Mouse (Mus musculus) mesoderm, embryonic 11.5 days (tissue): ENCODE results near the gene 4930442H23Rik.
"Not testable (repeated sequence)": the region's sequence is repeated elsewhere in the genome, so short reads cannot be mapped to it uniquely, and the experiment has no call there.

Experiments used
- DNase-seq: peaks from one replicate; pipeline ENCODE4 v3.0.0-alpha.2; 2012; ENCODE audit warnings: low read depth, low spot score

The 4930442H23Rik gene

DNA sequence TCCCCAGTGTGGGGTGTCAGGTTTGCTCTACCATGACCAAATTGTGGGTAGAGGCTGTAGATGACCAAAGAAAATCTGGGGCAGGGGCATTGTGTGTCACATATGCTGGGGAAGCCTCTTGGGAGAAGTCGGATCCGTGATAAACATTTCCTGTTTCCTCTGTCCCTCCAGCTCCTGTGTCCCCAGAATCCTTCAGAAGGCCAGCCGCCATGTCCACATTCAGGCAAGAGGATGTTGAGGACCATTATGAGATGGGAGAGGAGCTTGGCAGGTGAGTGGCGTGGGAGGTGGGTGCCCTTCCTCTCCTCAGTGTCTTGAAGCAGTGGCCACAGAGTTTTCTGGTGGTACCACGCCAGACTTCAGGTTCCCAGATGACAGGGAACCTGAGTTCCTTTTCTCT, at the start of gene 4930442H23Rik:
Gene 4930442H23Rik, minus strand, starts transcription at position 45 of the 400 bp plus-strand sequence.
- DNase-seq = no peak

DNA sequence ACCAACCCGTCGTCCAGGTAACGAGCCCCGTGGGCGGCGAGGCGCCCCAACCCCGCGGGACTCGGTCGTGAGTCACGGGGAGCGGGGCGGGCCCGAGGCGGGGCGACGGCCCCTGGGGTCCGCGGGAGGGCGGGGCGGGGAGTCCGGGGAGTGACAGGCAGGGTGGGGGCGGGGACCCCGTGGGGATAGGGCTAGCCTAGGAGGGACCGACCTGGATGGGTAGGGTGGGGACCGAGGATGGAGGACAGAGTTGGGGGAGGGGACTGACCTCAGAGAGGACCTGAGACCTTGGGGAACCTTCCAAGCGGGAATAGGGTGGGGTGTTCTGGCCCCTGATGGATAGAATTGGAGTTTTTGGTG, 49.6 kb upstream of the 4930442H23Rik start:
- DNase-seq = no peak

DNA sequence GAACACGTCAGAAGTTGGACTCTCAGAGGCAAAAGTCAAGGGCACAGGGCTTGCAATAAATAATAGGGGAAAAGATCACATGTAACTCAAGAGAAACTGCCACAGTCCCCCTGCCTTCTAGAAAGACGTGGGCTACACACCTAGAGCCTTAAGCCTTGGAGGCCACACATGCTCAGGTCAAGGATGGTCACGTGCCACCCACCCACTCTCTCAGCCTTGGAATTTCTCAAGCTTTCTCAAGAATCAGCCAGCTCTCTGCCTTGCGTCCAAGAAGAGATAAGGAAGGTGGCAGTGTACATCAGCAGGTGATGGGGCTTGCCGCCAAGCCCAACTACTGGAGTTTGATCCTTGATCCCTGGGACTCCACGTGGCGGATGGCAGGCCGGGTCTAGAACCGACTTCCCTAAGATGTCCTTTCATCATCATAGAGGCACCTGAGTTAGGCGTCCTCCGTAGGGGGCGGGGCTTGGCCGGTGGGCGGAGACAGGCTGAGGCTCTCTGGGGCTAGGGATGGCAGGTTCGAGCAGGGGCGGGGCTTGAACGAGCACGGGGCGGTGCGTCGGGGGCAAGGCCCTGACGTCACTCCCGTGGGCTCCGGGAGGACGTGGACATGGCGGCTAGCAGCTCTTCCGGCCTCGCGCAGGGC, 49.1 kb upstream of the 4930442H23Rik start, which contains the start of gene Zfr2:
Gene Zfr2, plus strand, starts transcription at position 576 of the 646 bp plus-strand sequence.
- DNase-seq = peak; percentile 85

DNA sequence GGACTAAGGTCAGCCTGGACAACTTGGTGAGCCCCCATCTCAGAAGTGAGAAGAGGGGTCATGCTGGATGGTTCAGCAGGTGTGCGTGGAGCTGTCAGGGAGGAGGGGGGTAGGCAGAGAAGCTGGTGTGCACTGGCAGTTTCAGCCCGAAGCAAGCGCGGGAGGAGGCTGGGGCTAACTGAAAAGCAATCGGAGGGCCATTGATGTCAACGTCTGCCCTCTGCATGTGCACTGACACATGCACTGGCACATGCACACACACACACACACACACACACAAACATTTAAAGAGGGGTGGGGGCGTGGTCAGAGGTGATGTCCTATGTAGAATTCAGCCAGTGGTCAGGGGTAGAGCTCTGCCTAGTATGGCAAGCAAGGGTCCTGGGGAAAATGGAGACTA, 47.8 kb upstream of the 4930442H23Rik start:
- DNase-seq = no peak

DNA sequence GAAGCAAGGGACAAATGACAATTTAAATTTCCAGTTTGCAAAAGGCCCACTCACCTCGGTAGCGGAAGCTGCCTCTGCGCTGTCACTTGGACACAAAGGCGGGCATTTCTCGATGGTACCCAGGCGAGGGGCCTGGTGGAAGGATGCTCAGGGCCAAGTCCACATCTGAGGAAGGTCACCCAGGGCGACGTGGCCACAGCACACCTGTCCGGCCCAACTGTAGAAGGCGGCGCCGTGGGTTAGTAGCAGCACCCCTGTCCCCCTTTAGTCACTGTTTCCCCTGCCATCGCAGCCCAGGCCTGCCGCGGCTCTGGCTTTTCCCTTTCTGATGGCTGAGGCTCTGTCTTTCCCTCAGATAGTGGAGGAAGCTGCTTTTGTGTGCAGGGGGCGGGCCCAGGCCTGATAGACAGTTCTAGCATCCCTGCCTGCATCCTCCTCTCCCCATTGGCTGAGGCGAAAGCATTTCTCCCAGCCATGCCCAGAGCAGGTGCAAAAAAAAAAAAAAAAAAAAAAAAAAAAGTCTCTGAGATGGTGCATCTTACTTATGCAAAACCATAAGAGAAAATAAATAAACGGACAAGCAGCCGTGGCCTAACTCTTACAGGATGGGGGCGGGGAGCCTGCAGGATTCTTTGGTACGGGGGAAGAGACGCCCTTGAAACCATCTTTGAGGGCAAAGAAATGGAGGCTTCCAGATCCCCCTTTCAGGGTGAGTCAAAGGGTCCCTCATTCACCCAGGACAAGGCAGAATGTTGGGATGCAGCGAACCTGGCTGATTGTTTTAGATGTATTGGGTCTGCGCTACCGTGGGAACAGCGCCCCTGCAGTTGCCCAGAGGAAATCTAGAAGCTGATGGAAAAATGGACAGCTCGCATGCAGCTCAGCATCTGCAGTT, 47.0 kb upstream of the 4930442H23Rik start, which contains the start of gene Atcay:
Gene Atcay, minus strand, starts transcription at position 396 of the 895 bp plus-strand sequence.
- peak; percentile 53 for DNase-seq

- no peak for DNase-seq
Observed at GRCm38 (mm10) chr10:81229735-81230437, 46.2 kb upstream of the 4930442H23Rik start.

DNA sequence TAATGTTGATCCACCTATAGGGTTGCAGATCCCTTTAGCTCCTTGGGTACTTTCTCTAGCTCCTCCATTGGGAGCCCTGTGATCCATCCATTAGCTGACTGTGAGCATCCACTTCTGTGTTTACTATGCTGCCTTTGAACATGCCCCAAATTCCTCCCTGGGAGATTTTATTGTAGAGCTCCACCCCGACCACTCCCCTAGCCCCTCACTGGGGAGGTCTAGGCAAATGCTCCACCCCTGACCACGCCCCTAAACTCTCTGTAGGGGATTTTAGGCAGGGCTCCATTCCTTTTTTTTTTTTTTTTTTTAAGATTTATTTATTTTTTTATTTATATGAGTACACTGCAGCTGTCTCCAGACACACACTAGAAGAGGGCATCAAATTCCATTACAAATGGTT, 40.1 kb upstream of the 4930442H23Rik start:
- DNase-seq = not testable (repeated sequence)

- DNase-seq = no peak
Observed at GRCm38 (mm10) chr10:81221402-81222015, 37.9 kb upstream of the 4930442H23Rik start.

DNA sequence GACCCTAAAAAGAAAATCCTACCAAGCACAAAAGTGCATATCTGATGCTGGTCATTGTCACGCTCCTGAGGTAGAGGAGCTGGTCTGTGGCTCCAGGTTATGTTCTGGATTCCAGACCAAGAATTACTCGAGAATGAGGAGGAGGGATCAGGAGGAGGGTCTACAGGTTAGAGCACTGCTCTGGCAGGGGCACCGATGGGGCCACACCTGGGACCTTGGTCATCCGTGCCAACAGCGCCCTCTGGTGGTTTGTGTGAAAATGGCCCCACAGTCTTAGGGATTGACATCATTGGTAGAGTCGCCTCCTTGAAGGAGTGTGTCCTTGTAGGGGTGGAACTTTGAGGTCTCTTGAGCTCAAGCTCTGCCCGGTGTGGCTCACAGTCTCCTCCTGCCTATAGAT, 34.3 kb upstream of the 4930442H23Rik start:
- peak; percentile 65 for DNase-seq

GRCm38 (mm10) chr10:81217267-81217666, 33.6 kb upstream of the 4930442H23Rik start:
- DNase-seq = not testable (repeated sequence)

GRCm38 (mm10) chr10:81216810-81217209, 33.2 kb upstream of the 4930442H23Rik start:
- DNase-seq = no peak

DNA sequence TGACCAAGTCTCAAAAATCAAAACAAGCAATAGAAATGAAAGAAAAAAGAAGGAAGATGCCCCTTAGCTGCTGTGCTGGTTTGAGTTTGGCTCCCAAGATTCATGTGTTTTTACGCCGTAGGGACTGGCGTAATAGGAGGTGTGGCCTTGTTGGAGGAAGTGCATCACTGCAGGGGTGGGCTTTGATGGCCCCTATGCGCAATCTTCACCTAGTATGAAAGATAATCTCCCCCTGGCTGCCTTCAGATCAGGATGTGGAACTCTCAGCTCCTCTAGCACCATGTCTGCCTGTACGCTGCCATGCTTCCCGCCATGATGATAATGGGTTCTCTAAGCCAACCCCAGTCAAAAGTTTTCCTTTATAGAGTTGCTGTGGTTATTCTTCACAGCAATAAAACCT, 32.6 kb upstream of the 4930442H23Rik start:
- no peak for DNase-seq

GRCm38 (mm10) chr10:81210154-81210553, 26.5 kb upstream of the 4930442H23Rik start:
- DNase-seq = no peak

DNA sequence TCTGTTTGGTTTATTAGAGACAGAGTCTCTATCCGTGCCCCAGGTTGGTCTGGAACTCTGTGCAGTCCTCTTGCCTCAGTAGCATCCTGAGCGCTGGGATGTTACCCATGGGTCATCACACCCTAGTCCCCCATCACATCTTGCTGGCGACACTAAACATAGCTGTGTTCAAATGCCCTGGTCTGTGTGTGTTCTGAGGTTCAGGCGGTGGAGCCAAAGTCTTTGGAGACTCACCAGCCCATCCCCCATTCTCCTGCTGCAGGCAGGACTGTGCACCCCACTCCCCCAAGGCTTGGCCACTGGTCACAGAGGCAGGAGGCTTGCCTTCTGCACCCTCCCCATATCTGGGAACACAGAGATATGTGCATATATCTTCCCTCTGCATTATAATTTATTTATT, 20.5 kb upstream of the 4930442H23Rik start:
- no peak for DNase-seq

GRCm38 (mm10) chr10:81202978-81203720, 19.5 kb upstream of the 4930442H23Rik start:
- DNase-seq = no peak

- DNase-seq = no peak
Observed at GRCm38 (mm10) chr10:81201807-81202758, 18.4 kb upstream of the 4930442H23Rik start, which contains the start of gene Nmrk2. Nmrk2 (minus strand) TSS chr10:81202051.

DNA sequence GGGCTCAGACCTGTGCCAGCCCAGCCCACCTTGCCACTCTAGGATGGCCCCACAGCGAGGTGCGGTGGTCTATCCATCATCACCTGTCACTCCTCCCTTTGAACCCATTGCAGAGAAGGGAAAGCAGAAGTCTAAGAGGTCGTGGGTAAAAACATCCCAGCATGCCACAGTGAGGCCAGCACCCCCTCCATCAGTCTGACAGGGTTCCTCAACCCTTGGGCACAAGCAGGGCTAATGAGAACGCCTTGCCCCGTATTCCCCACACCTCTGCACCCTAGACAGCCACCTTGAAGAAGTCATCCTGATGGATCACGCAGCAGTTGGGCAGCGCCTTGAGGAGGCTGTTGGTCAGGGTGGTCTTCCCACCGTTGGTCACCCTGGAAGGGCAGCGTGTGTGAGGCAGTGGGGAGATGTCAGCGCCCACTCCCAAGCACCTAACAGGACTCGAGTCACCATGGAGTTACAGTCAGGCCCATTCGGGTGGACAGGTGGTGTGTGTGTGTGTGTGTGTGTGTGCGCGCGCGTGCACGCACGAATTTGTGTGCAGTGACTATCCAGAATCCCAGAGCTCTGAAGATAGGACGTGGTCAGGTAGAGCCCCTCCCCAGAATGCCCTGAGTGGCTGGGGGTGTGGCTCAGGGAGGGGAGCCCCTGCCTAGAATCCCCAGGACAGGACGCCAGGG, 17.1 kb upstream of the 4930442H23Rik start:
- no peak for DNase-seq

DNA sequence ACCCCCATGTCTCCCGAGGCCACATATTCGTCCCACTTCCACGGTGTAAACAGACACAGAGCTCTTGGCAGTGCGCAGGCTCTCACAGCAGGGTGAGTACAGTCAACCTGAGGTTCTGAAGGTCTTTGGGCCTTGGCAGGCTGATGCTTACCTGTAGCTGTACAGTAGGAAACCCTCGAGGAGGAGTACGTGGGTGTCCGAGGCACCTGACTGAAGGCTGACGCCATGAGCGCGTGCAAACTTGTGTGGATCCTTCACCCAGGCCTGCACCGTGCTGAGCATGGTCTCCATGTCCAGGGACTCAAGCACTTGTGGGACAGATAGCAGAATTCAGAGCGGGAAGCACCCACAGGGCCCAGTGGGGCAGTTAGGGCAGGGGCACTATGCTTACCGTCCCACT, 16.5 kb upstream of the 4930442H23Rik start:
- no peak for DNase-seq

- no peak for DNase-seq
Observed at GRCm38 (mm10) chr10:81198990-81199389, 15.3 kb upstream of the 4930442H23Rik start.
